ENCODE assay signal across 17 mouse cellular contexts in the genomic region with DNA sequence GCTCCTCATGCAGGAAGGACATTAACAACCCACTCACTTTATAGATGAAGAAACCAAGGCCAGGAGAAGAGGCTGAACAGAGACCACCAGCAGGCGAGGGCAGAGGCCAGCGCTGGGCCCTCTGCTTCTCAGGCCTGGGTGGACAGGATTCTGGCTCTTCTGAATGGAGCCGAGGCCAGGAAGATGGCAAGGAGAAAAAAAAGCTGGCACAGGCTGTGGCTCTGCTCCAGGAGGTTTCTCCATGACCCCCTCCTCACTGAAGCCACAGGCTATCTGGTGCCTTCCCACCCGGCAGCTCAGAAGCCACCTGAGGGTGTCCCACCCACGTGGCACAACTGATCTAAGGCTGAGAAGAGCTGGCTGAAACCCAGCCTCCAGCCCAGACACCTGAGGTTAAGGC.
DNase-seq lines count a peak whose midpoint lies in the region; ATAC-seq lines count a peak whose summit lies in the region.
"Had no signal": no experiment of that assay in that cellular context is flagged by ENCODE, and none has a peak within 500 bp of the region (broad histone marks: within the 10 kb centered on the region; RNA-seq: fewer than 3 reads in every experiment).

No protein-coding gene starts in this region.

- H3K9me3 ChIP-seq in heart, embryonic 12.5 days (replicated peaks): no peaks in the 10 kb centered on the region
- no peaks in the 10 kb centered on the region for H3K9me3 ChIP-seq in neural tube, embryonic 13.5 days
- no peaks in the 10 kb centered on the region for H3K9me3 ChIP-seq in midbrain, embryonic 16.5 days (replicated peaks; ENCODE audit: control insufficient read depth, low read length, poor library complexity, severe bottlenecking)
- H3K9me3 ChIP-seq: embryonic facial prominence, embryonic 13.5 days; heart, embryonic 13.5 days; hindbrain, embryonic 15.5 days had no signal

- H3K4me2 ChIP-seq in heart, embryonic 12.5 days: no peak overlapping the region
- H3K4me2 ChIP-seq in neural tube, embryonic 13.5 days: no peak overlapping the region
- H3K4me2 ChIP-seq in midbrain, embryonic 16.5 days (ENCODE audit: low read length): no peak overlapping the region
- H3K4me2 ChIP-seq: embryonic facial prominence, embryonic 13.5 days; heart, embryonic 13.5 days; hindbrain, embryonic 15.5 days had no signal

- no peak overlapping the region for H3K27ac ChIP-seq in heart, embryonic 12.5 days (ENCODE audit: poor library complexity, severe bottlenecking)
- peak overlapping the region; percentile 62 for H3K27ac ChIP-seq in neural tube, embryonic 13.5 days (replicated peaks)
- 0 out of 2 replicates have a peak overlapping the region, but pooled peaks have one; percentile 14 for H3K27ac ChIP-seq in midbrain, embryonic 16.5 days (ENCODE audit: low read length)
- H3K27ac ChIP-seq: heart, embryonic 13.5 days had no signal

- intact Hi-C loops in left cerebral cortex, postnatal 4 days (cut with DNase I): no loop called here

- no peak overlapping the region for H3K4me3 ChIP-seq in heart, embryonic 12.5 days
- H3K4me3 ChIP-seq in neural tube, embryonic 13.5 days: no peak overlapping the region
- H3K4me3 ChIP-seq in midbrain, embryonic 16.5 days (ENCODE audit: low read depth, low read length): no peak overlapping the region
- H3K4me3 ChIP-seq: embryonic facial prominence, embryonic 13.5 days; heart, embryonic 13.5 days; hindbrain, embryonic 15.5 days had no signal

- H3K4me1 ChIP-seq in heart, embryonic 12.5 days (replicated peaks): peaks cover 80% of the 10 kb centered on the region
- H3K4me1 ChIP-seq in neural tube, embryonic 13.5 days (replicated peaks): peaks cover 92% of the 10 kb centered on the region
- H3K4me1 ChIP-seq in midbrain, embryonic 16.5 days (ENCODE audit: control insufficient read depth, insufficient read depth, low read length): peaks cover 82% of the 10 kb centered on the region

- peaks cover 63% of the 10 kb centered on the region for H3K27me3 ChIP-seq in heart, embryonic 12.5 days (replicated peaks)
- H3K27me3 ChIP-seq in neural tube, embryonic 13.5 days: peaks cover 54% of the 10 kb centered on the region
- H3K27me3 ChIP-seq in midbrain, embryonic 16.5 days (ENCODE audit: control insufficient read depth, insufficient read depth, low read depth, low read length): no peaks in the 10 kb centered on the region
- H3K27me3 ChIP-seq: hindbrain, embryonic 15.5 days had no signal

- H3K9ac ChIP-seq in heart, embryonic 12.5 days: 0 out of 2 replicates have a peak overlapping the region, but pooled peaks have one; percentile 22
- no peak overlapping the region for H3K9ac ChIP-seq in neural tube, embryonic 13.5 days
- H3K9ac ChIP-seq in midbrain, embryonic 16.5 days (ENCODE audit: low read depth, low read length): no peak overlapping the region; the same call in 1 of the 2 replicates
- H3K9ac ChIP-seq: heart, embryonic 13.5 days; hindbrain, embryonic 15.5 days had no signal

- H3K36me3 ChIP-seq in heart, embryonic 12.5 days: no peaks in the 10 kb centered on the region
- H3K36me3 ChIP-seq in neural tube, embryonic 13.5 days: no peaks in the 10 kb centered on the region
- no peaks in the 10 kb centered on the region for H3K36me3 ChIP-seq in midbrain, embryonic 16.5 days (ENCODE audit: control insufficient read depth, insufficient read depth, low read length)
- H3K36me3 ChIP-seq: embryonic facial prominence, embryonic 13.5 days; heart, embryonic 13.5 days; hindbrain, embryonic 15.5 days had no signal

- WGBS in heart, embryonic 12.5 days: 66% methylated on average over 5 of the region's 5 CpGs
- 73% methylated on average over 5 of the region's 5 CpGs for WGBS in neural tube, embryonic 13.5 days
- 68% methylated on average over 5 of the region's 5 CpGs for WGBS in midbrain, embryonic 16.5 days

- DNase-seq in heart, adult 18-20 months: no peak
- peak; percentile 60 for DNase-seq in left cerebral cortex, postnatal 4 days
- no peak for DNase-seq in left cerebral cortex, adult 18-20 months (ENCODE audit: low spot score in 2 of 2)
- DNase-seq in neural tube, embryonic 10.5 days (ENCODE audit: extremely low spot score, low spot score): no peak
- DNase-seq in thymus, adult 18-20 months: no peak
- DNase-seq: adrenal gland, adult 2 months; adrenal gland, postnatal 25 days; cerebellum, adult 2 months; gastrocnemius, postnatal 14 days; heart, postnatal 36 days had no signal

- no peak for ATAC-seq in heart, embryonic 12.5 days (ENCODE audit: insufficient number of reproducible peaks, low FRiP score)
- no peak for ATAC-seq in neural tube, embryonic 13.5 days (ENCODE audit: low read depth)
- no peak for ATAC-seq in midbrain, embryonic 16.5 days
- ATAC-seq: forebrain, embryonic 16.5 days had no signal
